Mouse (Mus musculus) lung, postnatal 4 days (tissue): ENCODE data around the gene Treml2.
A peak's percentile ranks its signal among the peaks of the same experiment; 100 is the strongest.

ENCODE experiments used
- DNase-seq, 2 experiments: peaks; one replicate each; pipeline ENCODE4 v3.0.0; 2021

The Treml2 gene

DNA sequence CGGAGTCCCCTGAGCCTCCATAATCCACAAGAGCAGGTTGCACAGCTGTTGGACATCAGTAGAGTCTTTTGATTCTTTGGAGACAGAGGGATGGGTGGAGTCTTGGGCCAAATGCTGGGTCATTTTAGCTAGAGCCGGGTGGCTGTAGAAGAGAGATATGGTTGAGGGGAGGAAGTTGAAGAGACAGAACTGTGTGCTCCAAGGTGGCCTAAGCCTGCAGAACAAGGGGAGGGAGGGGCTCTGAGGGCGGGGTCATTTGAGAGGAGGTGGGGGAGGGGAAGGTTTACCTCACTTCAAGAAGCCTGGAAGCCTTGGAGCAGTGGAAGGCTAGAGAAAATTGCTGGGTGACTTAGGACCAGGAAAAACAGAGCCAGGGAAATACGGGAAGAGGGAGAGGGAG is at the start of gene Treml2:
Treml2 (plus strand) TSS at position 296 of the 400 bp plus-strand sequence.
- DNase-seq, result no peak

- no peak for DNase-seq
Observed at GRCm38 (mm10) chr17:48249501-48249900, 49.8 kb upstream of the Treml2 start.

DNA sequence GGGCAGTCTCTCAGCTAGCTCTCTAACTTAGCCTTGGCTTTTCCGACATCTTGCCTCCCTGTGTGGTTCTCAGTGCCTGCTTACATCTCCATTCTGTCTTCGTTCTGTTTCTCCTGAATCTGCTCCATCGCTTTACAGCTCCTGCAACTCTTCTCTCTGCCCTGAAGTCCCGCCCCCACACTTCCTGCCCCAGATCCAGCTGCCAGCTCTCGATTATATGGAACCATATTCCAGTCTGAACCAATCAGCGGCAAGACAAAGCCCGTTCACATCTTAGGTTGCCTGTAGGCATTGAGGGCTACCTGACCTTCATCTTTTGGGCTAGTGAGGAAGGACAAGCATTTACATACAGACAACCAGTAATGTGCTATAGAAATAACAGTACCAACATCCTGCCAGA is 48.7 kb upstream of the Treml2 start:
- DNase-seq, result no peak

- DNase-seq, result no peak
Observed at GRCm38 (mm10) chr17:48256575-48256974, 42.7 kb upstream of the Treml2 start.

DNA sequence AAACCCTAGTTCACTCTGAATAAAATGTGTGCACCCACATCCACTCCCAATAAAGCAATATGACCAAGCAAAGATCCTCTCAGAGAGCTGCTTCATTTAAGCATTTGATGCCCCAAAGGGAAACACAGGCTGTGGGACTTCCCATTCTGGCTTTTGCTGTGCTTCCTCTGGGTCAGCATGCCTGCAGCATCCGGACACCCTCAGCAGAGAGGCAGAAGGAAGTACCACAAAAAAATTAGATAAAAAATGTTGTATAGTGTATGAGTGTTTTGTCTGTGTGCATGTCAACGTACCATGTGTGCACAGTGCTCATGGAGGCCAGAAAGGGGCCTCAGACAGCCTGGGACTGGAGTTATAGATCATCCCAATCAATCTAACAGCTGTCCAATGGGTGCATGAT is 37.4 kb upstream of the Treml2 start:
- no peak for DNase-seq

DNA sequence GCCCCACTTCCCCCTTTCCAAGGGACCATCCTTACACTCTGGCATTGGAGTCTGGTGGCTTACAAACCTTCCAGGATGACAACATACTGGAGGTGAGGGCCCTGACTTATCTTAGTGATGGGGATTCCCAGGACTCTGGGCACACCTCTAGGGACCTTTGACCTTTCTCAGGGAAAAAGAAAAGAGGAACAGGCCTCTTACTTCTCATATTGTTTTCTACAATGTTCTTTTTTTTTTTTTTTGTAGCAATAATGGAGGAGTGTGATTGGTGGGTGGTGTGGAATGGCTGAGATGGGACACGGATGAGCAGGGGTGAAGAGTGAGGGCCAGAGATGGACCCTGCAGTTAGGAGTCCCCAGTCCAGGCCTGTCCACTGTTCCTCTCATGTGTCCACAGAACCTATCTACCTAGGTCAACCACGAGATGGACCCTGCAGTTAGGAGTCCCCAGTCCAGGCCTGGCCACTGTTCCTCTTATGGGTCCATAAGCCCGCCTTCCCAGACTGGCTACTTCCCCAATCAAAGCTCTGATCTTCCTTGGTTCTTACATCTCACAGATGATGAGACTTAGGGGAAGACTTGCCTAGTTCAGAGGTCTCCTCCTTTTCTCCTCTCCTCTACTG is 35.4 kb upstream of the Treml2 start, which contains the start of gene Treml4:
Treml4 (plus strand) TSS at position 555 of the 622 bp plus-strand sequence.
- peak in 1 of 2 experiments; percentile 22 for DNase-seq

- no peak for DNase-seq
Observed at GRCm38 (mm10) chr17:48264662-48265061, 34.6 kb upstream of the Treml2 start.

- no peak for DNase-seq
Observed at GRCm38 (mm10) chr17:48266138-48266537, 33.2 kb upstream of the Treml2 start.

- DNase-seq, result no peak
Observed at GRCm38 (mm10) chr17:48266610-48267304, 32.5 kb upstream of the Treml2 start.

DNA sequence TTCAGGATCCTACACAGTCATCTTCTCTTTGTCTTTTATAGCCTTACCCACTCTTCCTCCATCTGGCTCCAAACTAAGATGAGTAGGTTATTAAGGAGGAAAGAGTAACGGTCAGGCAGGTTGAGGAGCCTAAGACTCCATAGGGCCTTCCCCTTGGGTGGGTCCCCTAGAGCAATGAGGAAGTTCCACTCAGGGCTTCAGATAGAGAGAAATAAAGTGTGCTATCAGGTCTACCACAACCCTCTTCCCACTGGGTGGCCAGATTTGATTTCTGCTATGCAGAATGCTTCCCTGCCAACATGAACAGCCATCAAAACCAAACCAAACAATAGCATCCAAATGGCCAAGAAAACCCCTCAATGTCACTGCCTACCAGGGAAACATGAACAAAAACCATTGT is 31.7 kb upstream of the Treml2 start:
- no peak for DNase-seq

- DNase-seq, result no peak
Observed at GRCm38 (mm10) chr17:48268276-48268675, 31.0 kb upstream of the Treml2 start.

GRCm38 (mm10) chr17:48269833-48270232 is 29.5 kb upstream of the Treml2 start:
- DNase-seq, result no peak

DNA sequence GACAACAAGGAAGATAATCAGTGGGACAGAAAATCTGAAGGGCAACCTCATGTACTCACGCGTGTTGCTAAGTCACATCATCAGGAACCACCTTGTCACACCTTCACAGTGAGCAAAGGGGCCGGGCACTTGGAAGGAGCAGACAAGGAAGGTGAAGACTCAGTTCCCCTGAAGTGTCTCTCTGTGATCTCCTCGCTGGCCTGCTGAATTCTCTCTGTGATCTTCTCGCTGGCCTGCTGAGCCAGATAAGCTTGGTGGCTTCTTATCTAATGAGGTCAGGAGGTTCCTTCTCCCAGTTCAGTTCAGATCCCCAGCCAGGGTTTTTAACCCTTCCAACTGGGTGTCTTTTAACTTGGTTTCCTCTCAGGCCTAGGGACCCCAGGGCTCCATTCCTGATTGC is 27.1 kb upstream of the Treml2 start:
- DNase-seq, result no peak

DNA sequence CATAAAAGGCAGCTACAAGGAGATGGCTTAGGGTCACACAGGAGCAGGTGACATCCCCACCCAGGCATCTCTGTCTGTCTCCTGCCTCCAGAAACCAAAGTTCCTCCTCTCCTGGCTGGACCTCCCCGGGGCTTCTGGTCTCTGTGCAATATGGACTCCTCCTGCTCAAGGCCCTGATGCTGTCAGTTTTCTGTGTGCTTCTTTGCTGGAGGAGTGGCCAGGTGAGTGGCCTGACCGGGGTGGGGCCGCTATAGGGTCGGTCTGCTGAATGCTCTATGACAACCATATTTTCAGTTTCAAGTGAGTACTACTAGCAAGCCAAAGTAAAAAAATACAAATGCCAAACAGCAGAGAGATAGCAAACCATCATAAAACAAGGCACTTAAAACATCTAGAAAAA is 26.7 kb upstream of the Treml2 start:
- no peak for DNase-seq

GRCm38 (mm10) chr17:48274098-48274497 is 25.2 kb upstream of the Treml2 start:
- no peak for DNase-seq

DNA sequence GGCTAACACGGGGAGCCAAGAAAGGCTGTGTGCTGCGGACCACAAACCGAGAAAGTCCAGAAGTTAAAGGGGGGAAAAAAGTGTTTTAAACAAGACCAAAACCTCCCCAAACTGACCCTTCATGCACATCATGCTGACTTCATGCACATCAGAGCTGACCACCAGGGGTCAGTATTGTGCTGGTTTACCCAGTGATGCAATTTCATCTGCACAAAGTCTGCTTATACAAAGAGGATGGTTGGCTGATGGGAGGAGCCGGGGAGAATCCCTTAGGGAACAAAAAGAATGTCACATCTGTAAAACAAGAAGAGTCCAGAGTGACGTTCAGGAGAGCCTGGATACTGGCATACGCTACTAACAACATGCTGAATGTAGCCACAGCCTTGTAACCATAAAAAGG is 24.4 kb upstream of the Treml2 start:
- DNase-seq, result peak; percentile 44 to 77

GRCm38 (mm10) chr17:48275736-48276135 is 23.6 kb upstream of the Treml2 start:
- no peak for DNase-seq

- no peak for DNase-seq
Observed at GRCm38 (mm10) chr17:48278381-48278780, 20.9 kb upstream of the Treml2 start.

GRCm38 (mm10) chr17:48279002-48279401 is 20.3 kb upstream of the Treml2 start:
- no peak for DNase-seq

DNA sequence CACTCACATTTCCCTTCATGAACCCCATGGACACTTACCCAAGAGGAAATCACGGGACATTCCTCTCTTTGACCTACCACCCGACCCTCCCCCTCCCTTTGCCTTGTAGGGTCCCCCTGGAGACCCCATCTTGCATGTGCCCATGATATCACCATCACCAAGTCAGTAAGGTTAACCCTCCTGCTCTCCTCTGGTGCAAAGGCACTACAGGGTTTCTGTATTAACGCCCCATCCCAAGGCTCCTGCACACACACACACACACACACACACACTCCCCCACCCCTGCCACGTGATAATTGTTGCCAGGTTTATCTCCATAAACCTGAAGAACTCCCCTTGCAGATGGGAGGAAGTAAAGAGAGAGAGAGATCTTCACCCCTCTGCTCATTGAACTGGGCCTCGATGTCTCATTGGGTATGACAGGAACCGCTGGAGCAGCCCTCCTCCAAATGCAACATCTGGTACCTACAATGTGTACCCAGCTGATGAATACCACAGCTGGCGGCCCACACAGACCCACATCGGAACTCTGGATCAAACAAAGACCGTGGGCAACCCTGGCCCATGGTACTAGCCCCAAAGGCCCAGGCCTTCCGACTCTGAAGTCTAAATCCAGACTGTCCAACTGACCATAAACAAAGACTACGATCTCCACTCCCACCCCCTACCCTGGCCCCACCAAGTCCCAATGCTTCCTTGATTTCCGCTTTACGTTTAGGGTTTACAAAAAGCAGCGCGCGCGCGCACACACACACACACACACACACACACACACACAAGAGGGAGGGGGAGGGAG is 18.2 kb upstream of the Treml2 start:
- DNase-seq, result no peak

- DNase-seq, result no peak
Observed at GRCm38 (mm10) chr17:48281739-48282085, 17.6 kb upstream of the Treml2 start.

GRCm38 (mm10) chr17:48286765-48287164 is 12.5 kb upstream of the Treml2 start:
- DNase-seq, result no peak

DNA sequence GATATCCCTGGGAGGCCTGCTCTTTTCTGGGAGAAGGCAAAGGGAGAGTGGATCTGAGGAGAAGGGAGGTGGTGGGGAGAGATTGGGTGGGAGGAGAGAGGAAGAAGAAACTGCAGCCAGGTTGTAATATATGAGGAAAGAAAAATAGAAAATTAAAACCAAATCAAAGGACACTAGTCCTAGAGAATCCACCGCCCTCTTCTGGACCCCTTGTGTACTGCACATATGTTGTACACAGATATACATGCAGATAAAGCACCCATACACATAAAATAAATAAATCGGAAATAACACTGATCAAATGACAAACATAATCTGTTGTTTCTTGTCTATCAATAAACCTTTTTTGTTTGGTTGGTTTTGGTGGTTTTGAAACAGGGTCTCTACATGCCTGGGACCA is 12.0 kb upstream of the Treml2 start:
- DNase-seq, result no peak
